ENCODE assay signal across 23 mouse cellular contexts in genomic region chr4:25035806-25036205, GRCm38 (mm10).
DNase-seq lines count a peak whose midpoint lies in the region; ATAC-seq and TF ChIP-seq lines count a peak whose summit lies in the region.
"Had no signal": no experiment of that assay in that cellular context is flagged by ENCODE, and none has a peak within 500 bp of the region (broad histone marks: within the 10 kb centered on the region; RNA-seq: fewer than 3 reads in every experiment).

No protein-coding gene starts in this region.

- H3K4me3 ChIP-seq in limb, embryonic 11.5 days (ENCODE audit: low read depth, low read length): no peak overlapping the region
- no peak overlapping the region for H3K4me3 ChIP-seq in limb, embryonic 10.5 days
- no peak overlapping the region for H3K4me3 ChIP-seq in lung, postnatal 0 days (ENCODE audit: low read depth, low read length)
- no peak overlapping the region for H3K4me3 ChIP-seq in hindbrain, embryonic 11.5 days (ENCODE audit: low read depth, low read length)
- H3K4me3 ChIP-seq in heart, embryonic 12.5 days: no peak overlapping the region
- H3K4me3 ChIP-seq: embryonic facial prominence, embryonic 15.5 days; erythroblast, embryonic 14.5 days; forebrain, embryonic 10.5 days; heart, adult 2 months; hindbrain, embryonic 12.5 days had no signal

- H3K27ac ChIP-seq in limb, embryonic 11.5 days (replicated peaks; ENCODE audit: low read depth, low read length): no peak overlapping the region
- no peak overlapping the region for H3K27ac ChIP-seq in limb, embryonic 10.5 days
- H3K27ac ChIP-seq in lung, postnatal 0 days (ENCODE audit: low read length): no peak overlapping the region
- H3K27ac ChIP-seq in hindbrain, embryonic 11.5 days (ENCODE audit: low read depth, low read length): no peak overlapping the region
- H3K27ac ChIP-seq in heart, embryonic 12.5 days (ENCODE audit: poor library complexity, severe bottlenecking): no peak overlapping the region
- H3K27ac ChIP-seq: embryonic facial prominence, embryonic 15.5 days; forebrain, embryonic 10.5 days; heart, adult 2 months; hindbrain, embryonic 12.5 days had no signal

- DNase-seq in limb, embryonic 11.5 days (ENCODE audit: low spot score): peak; percentile 24
- no peak for DNase-seq in limb, embryonic 10.5 days (ENCODE audit: low spot score)
- no peak for DNase-seq in lung, postnatal 0 days (ENCODE audit: low spot score)
- DNase-seq in lung, postnatal 4 days: no peak
- DNase-seq in forelimb bud, embryonic 11.5 days (ENCODE audit: low read depth, low spot score): peak; percentile 48
- DNase-seq in mesoderm, embryonic 11.5 days (ENCODE audit: low read depth, low spot score): peak; percentile 9
- DNase-seq in hindbrain, embryonic 11.5 days (ENCODE audit: low spot score): no peak
- DNase-seq: cerebellum, adult 11-12 months; cerebellum, adult 9-10 months; cerebellum, postnatal 36 days; heart, adult 2 months had no signal

- no peak overlapping the region for H3K9ac ChIP-seq in limb, embryonic 11.5 days (ENCODE audit: low read length)
- H3K9ac ChIP-seq in lung, postnatal 0 days (replicated peaks; ENCODE audit: low read depth): no peak overlapping the region
- H3K9ac ChIP-seq in hindbrain, embryonic 11.5 days (ENCODE audit: low read depth, low read length): no peak overlapping the region
- no peak overlapping the region for H3K9ac ChIP-seq in heart, embryonic 12.5 days
- H3K9ac ChIP-seq: embryonic facial prominence, embryonic 15.5 days; hindbrain, embryonic 12.5 days had no signal

- no peak overlapping the region for H3K4me2 ChIP-seq in limb, embryonic 11.5 days (ENCODE audit: low read depth, severe bottlenecking)
- 0 out of 2 replicates have a peak overlapping the region, but pooled peaks have one; percentile 20 for H3K4me2 ChIP-seq in lung, postnatal 0 days (replicated peaks; ENCODE audit: low read depth, low read length)
- no peak overlapping the region for H3K4me2 ChIP-seq in hindbrain, embryonic 11.5 days (replicated peaks; ENCODE audit: low read depth, low read length)
- no peak overlapping the region for H3K4me2 ChIP-seq in heart, embryonic 12.5 days
- H3K4me2 ChIP-seq: embryonic facial prominence, embryonic 15.5 days; heart, embryonic 11.5 days; hindbrain, embryonic 12.5 days had no signal

- H3K9me3 ChIP-seq in limb, embryonic 11.5 days (ENCODE audit: control insufficient read depth, low read length): no peaks in the 10 kb centered on the region
- H3K9me3 ChIP-seq in limb, embryonic 10.5 days (replicated peaks): no peaks in the 10 kb centered on the region
- H3K9me3 ChIP-seq in lung, postnatal 0 days (ENCODE audit: low read length): no peaks in the 10 kb centered on the region
- no peaks in the 10 kb centered on the region for H3K9me3 ChIP-seq in hindbrain, embryonic 11.5 days (ENCODE audit: control insufficient read depth, low read length)
- H3K9me3 ChIP-seq in heart, embryonic 12.5 days (replicated peaks): no peaks in the 10 kb centered on the region
- H3K9me3 ChIP-seq: embryonic facial prominence, embryonic 15.5 days; forebrain, embryonic 10.5 days; hindbrain, embryonic 12.5 days had no signal

- ATAC-seq in limb, embryonic 11.5 days (ENCODE audit: insufficient number of reproducible peaks, low FRiP score, low TSS enrichment, low read depth): no peak
- ATAC-seq in lung, postnatal 0 days: no peak
- no peak for ATAC-seq in hindbrain, embryonic 11.5 days (ENCODE audit: low FRiP score)
- no peak for ATAC-seq in heart, embryonic 12.5 days (ENCODE audit: insufficient number of reproducible peaks, low FRiP score)
- ATAC-seq: activated CD4-positive, CD25-positive, alpha-beta regulatory T cell, adult 4 months; forebrain, embryonic 14.5 days; hindbrain, embryonic 16.5 days; inflammation-experienced regulatory T-cells, adult 6 months; Patski had no signal

- H3K27me3 ChIP-seq in limb, embryonic 11.5 days (ENCODE audit: control insufficient read depth, insufficient read depth, low read length): no peaks in the 10 kb centered on the region
- H3K27me3 ChIP-seq in limb, embryonic 10.5 days (ENCODE audit: low read depth, poor library complexity, severe bottlenecking): no peaks in the 10 kb centered on the region
- no peaks in the 10 kb centered on the region for H3K27me3 ChIP-seq in lung, postnatal 0 days (replicated peaks; ENCODE audit: insufficient read depth, low read length)
- no peaks in the 10 kb centered on the region for H3K27me3 ChIP-seq in hindbrain, embryonic 11.5 days (ENCODE audit: control insufficient read depth, insufficient read depth, low read length)
- H3K27me3 ChIP-seq in heart, embryonic 12.5 days (replicated peaks): no peaks in the 10 kb centered on the region
- H3K27me3 ChIP-seq: CH12.LX; embryonic facial prominence, embryonic 15.5 days; hindbrain, embryonic 12.5 days had no signal

- H3K36me3 ChIP-seq in limb, embryonic 11.5 days (ENCODE audit: control insufficient read depth, insufficient read depth, low read length): no peaks in the 10 kb centered on the region
- no peaks in the 10 kb centered on the region for H3K36me3 ChIP-seq in limb, embryonic 10.5 days
- no peaks in the 10 kb centered on the region for H3K36me3 ChIP-seq in lung, postnatal 0 days (ENCODE audit: insufficient read depth, low read length)
- no peaks in the 10 kb centered on the region for H3K36me3 ChIP-seq in hindbrain, embryonic 11.5 days (ENCODE audit: control insufficient read depth, insufficient read depth, low read length)
- no peaks in the 10 kb centered on the region for H3K36me3 ChIP-seq in heart, embryonic 12.5 days
- H3K36me3 ChIP-seq: embryonic facial prominence, embryonic 15.5 days; forebrain, embryonic 10.5 days; hindbrain, embryonic 12.5 days had no signal

- no peak for TF ChIP-seq CTCF in lung, postnatal 0 days (IDR thresholded peaks at IDR 0.05)

- peaks cover 5% of the 10 kb centered on the region; the same call in 1 of the 2 replicates for H3K4me1 ChIP-seq in limb, embryonic 11.5 days (ENCODE audit: control insufficient read depth, insufficient read depth, low read length)
- H3K4me1 ChIP-seq in limb, embryonic 10.5 days: peaks cover 15% of the 10 kb centered on the region
- no peaks in the 10 kb centered on the region for H3K4me1 ChIP-seq in lung, postnatal 0 days (ENCODE audit: insufficient read depth, low read depth, low read length)
- H3K4me1 ChIP-seq in hindbrain, embryonic 11.5 days (replicated peaks; ENCODE audit: control insufficient read depth, insufficient read depth, low read length): no peaks in the 10 kb centered on the region
- H3K4me1 ChIP-seq in heart, embryonic 12.5 days (replicated peaks): no peaks in the 10 kb centered on the region
- H3K4me1 ChIP-seq: embryonic facial prominence, embryonic 15.5 days; forebrain, embryonic 10.5 days; hindbrain, embryonic 12.5 days had no signal

- 47% methylated on average over 2 of the region's 2 CpGs for WGBS in limb, embryonic 11.5 days
- 54% methylated on average over 2 of the region's 2 CpGs for WGBS in limb, embryonic 10.5 days
- 41% methylated on average over 2 of the region's 2 CpGs for WGBS in lung, postnatal 0 days
- 72% methylated on average over 2 of the region's 2 CpGs for WGBS in hindbrain, embryonic 11.5 days
- 61% methylated on average over 2 of the region's 2 CpGs for WGBS in heart, embryonic 12.5 days

- no peak for TF ChIP-seq EP300 in lung, postnatal 0 days (IDR thresholded peaks at IDR 0.05)

Comparison
In these comparisons a context has a peak if more than half of its experiments do, and no peak if none do; other contexts are left out.
1. DNase-seq: peak in limb, embryonic 11.5 days (single experiment), forelimb bud, embryonic 11.5 days (single experiment) and mesoderm, embryonic 11.5 days (single experiment); none in limb, embryonic 10.5 days (single experiment), lung, postnatal 0 days (single experiment), lung, postnatal 4 days (0 of 2) and hindbrain, embryonic 11.5 days (single experiment).